Mouse (Mus musculus) ovary, postnatal 36 days (tissue): ENCODE data around the gene Srrm1.

Experiments used
- DNase-seq: peaks from one replicate; pipeline ENCODE4 v3.0.0; 2022; ENCODE audit warnings: low spot score, mixed read lengths

Gene Srrm1

GRCm38 (mm10) chr4:135271881-135272616 lies 81.1 kb downstream of the Srrm1 start:
- DNase-seq: peak; percentile 53

- DNase-seq: peak; percentile 19
These were observed 81.7 kb downstream of the Srrm1 start for GRCm38 (mm10) chr4:135271419-135271828.
